Mouse (Mus musculus) kidney, adult 8-10 months (tissue): ENCODE results near the gene Ociad2.

ENCODE experiments used
- DNase-seq, 2 experiments: peaks; one replicate each; pipeline ENCODE4 v3.0.0; 2022

The Ociad2 gene

GRCm38 (mm10) chr5:73301601-73302307 lies 39.1 kb downstream of the Ociad2 start:
- no peak for DNase-seq

GRCm38 (mm10) chr5:73295916-73296315 lies 44.9 kb downstream of the Ociad2 start:
- no peak for DNase-seq

- no peak for DNase-seq
Observed at GRCm38 (mm10) chr5:73295016-73295415, 45.8 kb downstream of the Ociad2 start.

GRCm38 (mm10) chr5:73293458-73293827 lies 47.4 kb downstream of the Ociad2 start:
- no peak for DNase-seq

- peak; percentile 94 to 95 for DNase-seq
Observed at GRCm38 (mm10) chr5:73292502-73293457, 48.0 kb downstream of the Ociad2 start, which contains the start of gene Ociad1. Ociad1 (plus strand) TSS chr5:73292784.

GRCm38 (mm10) chr5:73289900-73290299 lies 50.9 kb downstream of the Ociad2 start:
- DNase-seq: no peak

GRCm38 (mm10) chr5:73286603-73287002 lies 54.2 kb downstream of the Ociad2 start:
- no peak for DNase-seq

- DNase-seq: no peak
Observed at GRCm38 (mm10) chr5:73285470-73285978, 55.3 kb downstream of the Ociad2 start.

GRCm38 (mm10) chr5:73284046-73284445 lies 56.8 kb downstream of the Ociad2 start:
- no peak for DNase-seq

- DNase-seq: no peak
Observed at GRCm38 (mm10) chr5:73280567-73280850, 60.3 kb downstream of the Ociad2 start.

- DNase-seq: no peak
Observed at GRCm38 (mm10) chr5:73279732-73280566, 60.9 kb downstream of the Ociad2 start.

- DNase-seq: no peak
Observed at GRCm38 (mm10) chr5:73279190-73279589, 61.6 kb downstream of the Ociad2 start.

GRCm38 (mm10) chr5:73274941-73275340 lies 65.9 kb downstream of the Ociad2 start:
- no peak for DNase-seq

GRCm38 (mm10) chr5:73273171-73273570 lies 67.7 kb downstream of the Ociad2 start:
- no peak for DNase-seq
